Mouse (Mus musculus): ENCODE measurements around the gene Tprn.

- TF ChIP-seq POLR2A (IDR thresholded peaks at IDR 0.05; ENCODE audit: borderline replicate concordance, insufficient read depth, low read length) (no peak), CTCF (IDR thresholded peaks at IDR 0.05; ENCODE audit: borderline replicate concordance, insufficient read depth, low read depth, low read length) (peak; percentile 85)
Observed at GRCm38 (mm10) chr2:25278928-25279882, 16.8 kb downstream of the Tprn start.

Data from cerebellum, adult 2 months (tissue).